Mouse (Mus musculus): ENCODE measurements around the gene L3mbtl2. TPM values are rescaled to one million over a fixed set of nuclear protein-coding genes. Genes with fewer than 3 reads are reported as not detected.

L3mbtl2 gene
- polyA plus RNA-seq, 1 experiment from 2014 or later: 31.8 TPM

Other genes starting within 250 kb of the L3mbtl2 start
- 511 and 563 TPM in 2 replicates for gene Rbx1, start 197.6 kb upstream of the L3mbtl2 start, polyA plus RNA-seq (2015; fragmentation: Nextera tagmentation; extraction: Ambion mirVana)
- gene Ep300, start 78.5 kb upstream of the L3mbtl2 start, polyA plus RNA-seq (2015; fragmentation: Nextera tagmentation; extraction: Ambion mirVana): 22.8 and 25.3 TPM in 2 replicates
- gene Chadl, start 33.4 kb downstream of the L3mbtl2 start, polyA plus RNA-seq (2015; fragmentation: Nextera tagmentation; extraction: Ambion mirVana): 9.6 and 11.9 TPM in 2 replicates
- gene Zc3h7b, start 81.2 kb downstream of the L3mbtl2 start, polyA plus RNA-seq (2015; fragmentation: Nextera tagmentation; extraction: Ambion mirVana): 41.6 and 48.4 TPM in 2 replicates
- 140 and 145 TPM in 2 replicates for gene Rangap1, start 81.6 kb downstream of the L3mbtl2 start, polyA plus RNA-seq (2015; fragmentation: Nextera tagmentation; extraction: Ambion mirVana)
- 21.5 and 23.3 TPM in 2 replicates for gene Tef, start 138.5 kb downstream of the L3mbtl2 start, polyA plus RNA-seq (2015; fragmentation: Nextera tagmentation; extraction: Ambion mirVana)
- gene Tob2, start 194.9 kb downstream of the L3mbtl2 start, polyA plus RNA-seq (2015; fragmentation: Nextera tagmentation; extraction: Ambion mirVana): 16.2 and 17.7 TPM in 2 replicates
- gene Phf5a, start 208.0 kb downstream of the L3mbtl2 start, polyA plus RNA-seq (2015; fragmentation: Nextera tagmentation; extraction: Ambion mirVana): 136 and 149 TPM in 2 replicates
- 220 and 221 TPM in 2 replicates for gene Aco2, start 208.4 kb downstream of the L3mbtl2 start, polyA plus RNA-seq (2015; fragmentation: Nextera tagmentation; extraction: Ambion mirVana)

All from midbrain, embryonic 13.5 days (tissue).